Mouse (Mus musculus): Measurements from ENCODE around the gene Igfbp3. TPM values are rescaled to one million over a fixed set of nuclear protein-coding genes. Genes with fewer than 3 reads are reported as not detected.

Igfbp3 gene
- polyA plus RNA-seq, 1 experiment from 2014 or later = 46.0 TPM

Other genes with a start within 250 kb of the Igfbp3 start
- 0.96 and 1.1 TPM in 2 replicates for gene Adcy1, start 150.4 kb downstream of the Igfbp3 start, polyA plus RNA-seq (2015; fragmentation: Nextera tagmentation; extraction: Ambion mirVana)
- not detected in 2 replicates for gene Gm11985, start 25.4 kb downstream of the Igfbp3 start, polyA plus RNA-seq (2015; fragmentation: Nextera tagmentation; extraction: Ambion mirVana)
- 3.2 and 9.4 TPM in 2 replicates for gene Igfbp1, start 16.1 kb downstream of the Igfbp3 start, polyA plus RNA-seq (2015; fragmentation: Nextera tagmentation; extraction: Ambion mirVana)